Mouse (Mus musculus) embryonic fibroblast, embryonic 13.5 days (primary cell): ENCODE data around the gene Pigh. TPM values are rescaled to one million over a fixed set of nuclear protein-coding genes. Genes with fewer than 3 reads are reported as not detected.

Source experiments
- H3K27ac ChIP-seq: 2 replicates; pipeline ENCODE4 v1.5.1; 2012; ENCODE audit warnings: low read length, control low read depth, inconsistent platforms; ENCODE audit not compliant: insufficient read depth
- H3K4me1 ChIP-seq: 2 replicates; pipeline ENCODE4 v1.6.1; 2011; ENCODE audit warnings: low read length; ENCODE audit not compliant: control insufficient read depth, insufficient read depth
- H3K4me3 ChIP-seq: 2 replicates; pipeline ENCODE4 v1.5.1; 2011; ENCODE audit warnings: mild to moderate bottlenecking, control low read depth, low read length; ENCODE audit not compliant: insufficient read depth
- CTCF ChIP-seq: IDR thresholded peaks from 2 replicates; pipeline ENCODE4 v1.5.1; 2011; ENCODE audit warnings: mild to moderate bottlenecking, control low read depth, low read length, moderate library complexity, borderline replicate concordance; ENCODE audit not compliant: insufficient read depth
- POLR2A ChIP-seq: IDR thresholded peaks from 2 replicates; pipeline ENCODE4 v1.6.1; 2011; ENCODE audit warnings: low read depth, mild to moderate bottlenecking, control low read depth, low read length, moderate library complexity
- polyA plus RNA-seq: library from polyadenylated mRNA; stranded (reverse); fragments of >200 nt; gene quantifications from 2 replicates; pipeline ENCODE4 v1.2.4, GENCODE M21; 2011; ENCODE audit warnings: low read depth; ENCODE audit not compliant: missing spikeins, insufficient read length

The Pigh gene
- polyA plus RNA-seq, 1 experiment: 11.9 TPM

GRCm38 (mm10) chr12:79047203-79047602, 42.2 kb downstream of the Pigh start:
- H3K4me3 ChIP-seq: no peak overlapping the region
- TF ChIP-seq POLR2A (no peak), CTCF (no peak)
- no peaks in the 10 kb centered on the region for H3K4me1 ChIP-seq
- no peak overlapping the region for H3K27ac ChIP-seq

GRCm38 (mm10) chr12:79046171-79046570, 43.3 kb downstream of the Pigh start:
- no peaks in the 10 kb centered on the region for H3K4me1 ChIP-seq
- TF ChIP-seq CTCF (no peak), POLR2A (no peak)
- H3K27ac ChIP-seq: no peak overlapping the region
- H3K4me3 ChIP-seq: no peak overlapping the region

- H3K4me3 ChIP-seq: no peak overlapping the region
- no peak for TF ChIP-seq CTCF
- no peak for TF ChIP-seq POLR2A
- H3K27ac ChIP-seq: no peak overlapping the region
- H3K4me1 ChIP-seq: no peaks in the 10 kb centered on the region
These were observed 44.8 kb downstream of the Pigh start for GRCm38 (mm10) chr12:79044668-79045067.

- TF ChIP-seq CTCF (no peak), POLR2A (no peak)
- no peak overlapping the region for H3K27ac ChIP-seq
- no peaks in the 10 kb centered on the region for H3K4me1 ChIP-seq
- H3K4me3 ChIP-seq: no peak overlapping the region
These were observed 48.0 kb downstream of the Pigh start for GRCm38 (mm10) chr12:79041436-79041835.

- H3K4me3 ChIP-seq: no peak overlapping the region
- H3K27ac ChIP-seq: no peak overlapping the region
- no peak for TF ChIP-seq POLR2A
- no peak for TF ChIP-seq CTCF
- no peaks in the 10 kb centered on the region for H3K4me1 ChIP-seq
These were observed 49.1 kb downstream of the Pigh start for GRCm38 (mm10) chr12:79040201-79040827.

- no peak overlapping the region for H3K4me3 ChIP-seq
- no peak overlapping the region for H3K27ac ChIP-seq
- no peaks in the 10 kb centered on the region for H3K4me1 ChIP-seq
- TF ChIP-seq CTCF (no peak), POLR2A (no peak)
These were observed 49.7 kb downstream of the Pigh start for GRCm38 (mm10) chr12:79039708-79040107.

- TF ChIP-seq CTCF (no peak), POLR2A (no peak)
- Histone ChIP-seq H3K4me1 (no peaks in the 10 kb centered on the region), H3K27ac (no peak overlapping the region), H3K4me3 (no peak overlapping the region)
These were observed 54.1 kb downstream of the Pigh start for GRCm38 (mm10) chr12:79035349-79035748.

- H3K4me3 ChIP-seq: no peak overlapping the region
- H3K4me1 ChIP-seq: no peaks in the 10 kb centered on the region
- H3K27ac ChIP-seq: no peak overlapping the region
- TF ChIP-seq CTCF (no peak), POLR2A (no peak)
These were observed 55.1 kb downstream of the Pigh start for GRCm38 (mm10) chr12:79034331-79034730.

Other genes with a start within 250 kb of the Pigh start
- gene Atp6v1d, start 228.0 kb downstream of the Pigh start, polyA plus RNA-seq: 78.6 and 87.3 TPM in 2 replicates
- gene Eif2s1, start 227.8 kb downstream of the Pigh start, polyA plus RNA-seq: 128 and 135 TPM in 2 replicates
- 0.52 TPM in 1 of 2 replicates, not detected in the other for gene Plek2, start 182.7 kb downstream of the Pigh start, polyA plus RNA-seq
- gene Tmem229b, start 82.0 kb downstream of the Pigh start, polyA plus RNA-seq: 1.7 and 3.5 TPM in 2 replicates
- 0.47 and 0.53 TPM in 2 replicates for gene Plekhh1, start 60.5 kb downstream of the Pigh start, polyA plus RNA-seq
- 0.35 TPM in 1 of 2 replicates, not detected in the other for gene Arg2, start 41.1 kb upstream of the Pigh start, polyA plus RNA-seq
- 138 and 157 TPM in 2 replicates for gene Vti1b, start 83.0 kb upstream of the Pigh start, polyA plus RNA-seq
- 25.8 and 26.4 TPM in 2 replicates for gene Rdh11, start 102.6 kb upstream of the Pigh start, polyA plus RNA-seq
- 1.6 and 1.8 TPM in 2 replicates for gene Rdh12, start 119.3 kb upstream of the Pigh start, polyA plus RNA-seq
- gene Zfyve26, start 206.7 kb upstream of the Pigh start, polyA plus RNA-seq: 14.6 and 15.6 TPM in 2 replicates
- gene Rad51b, start 207.6 kb upstream of the Pigh start, polyA plus RNA-seq: 2.7 and 4.0 TPM in 2 replicates